Mouse (Mus musculus) CH12.LX (cell line): ENCODE data around the gene Vps37d.

Experiments used
- BHLHE40 ChIP-seq: IDR thresholded peaks from 2 replicates; pipeline ENCODE4 v1.6.1; 2011; ENCODE audit warnings: mild to moderate bottlenecking, low read depth, low read length, improper control_type of control experiment
- CTCF ChIP-seq, 2 experiments: IDR thresholded peaks in 1 of 2; conservative IDR thresholded peaks in 1 of 2; 2 replicates each; pipeline ENCODE4 v1.5.1; 2011 to 2012; ENCODE audit warnings: low read depth in 2 of 2, low read length in 2 of 2, improper control_type of control experiment in 1 of 2, inconsistent platforms in 1 of 2, mild to moderate bottlenecking in 1 of 2, moderate library complexity in 1 of 2
- EP300 ChIP-seq: IDR thresholded peaks from 2 replicates; pipeline ENCODE4 v1.6.1; 2011; ENCODE audit warnings: low read length, improper control_type of control experiment
- ZC3H11A ChIP-seq: IDR thresholded peaks from 2 replicates; pipeline ENCODE4 v1.6.1; 2012; ENCODE audit warnings: low read depth, mild to moderate bottlenecking, inconsistent platforms, low read length, improper control_type of control experiment

DNA sequence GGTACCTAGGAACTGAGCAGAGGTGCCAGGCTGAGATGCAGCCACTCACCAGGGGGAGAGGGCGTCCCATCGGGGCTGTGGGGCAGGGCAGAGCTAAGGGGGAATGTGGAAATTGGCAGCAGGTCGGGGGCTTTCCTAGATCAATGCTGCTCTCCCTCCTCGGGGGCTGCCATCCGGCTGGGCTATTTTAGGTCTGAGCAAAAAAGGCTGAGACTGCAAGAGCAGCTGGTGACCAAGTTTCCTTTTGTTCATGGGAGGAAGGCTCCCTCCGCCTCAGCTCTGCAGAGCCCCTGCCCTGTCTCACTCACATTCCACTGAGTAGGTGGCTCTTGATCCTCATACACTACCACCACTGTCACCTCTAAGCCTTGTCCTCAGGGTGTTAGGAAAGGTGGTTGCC is 38.0 kb downstream of the Vps37d start:
- TF ChIP-seq EP300 (no peak), CTCF (conservative IDR thresholded peaks at IDR 0.05 in 1 of 2, IDR thresholded peaks at IDR 0.05 in 1 of 2; ENCODE audit: low read depth in 2 of 2, low read length in 2 of 2) (no peak), BHLHE40 (no peak), ZC3H11A (no peak)
